Mouse (Mus musculus) MEL (cell line): ENCODE data around the gene Arhgap29. TPM values are rescaled to one million over a fixed set of nuclear protein-coding genes. Genes with fewer than 3 reads are reported as not detected.

Experiments
- DNase-seq: peaks from one replicate; pipeline ENCODE4 v3.0.0; 2011; ENCODE audit warnings: low read depth, low spot score
- H3K27ac ChIP-seq: 2 replicates; pipeline ENCODE4 v1.5.1; 2012; ENCODE audit warnings: low read depth, mild to moderate bottlenecking, control low read depth, low read length, moderate library complexity; ENCODE audit not compliant: control insufficient read depth
- H3K27me3 ChIP-seq, 2 experiments: fragments of 150-350 bp in 1 of 2; sonication (generic) in 1 of 2; 2 replicates each; pipeline ENCODE4 v1.6.1; 2012; ENCODE audit warnings: low read length in 2 of 2, mild to moderate bottlenecking in 2 of 2, improper control_type of control experiment in 1 of 2, moderate library complexity in 1 of 2; ENCODE audit not compliant: insufficient read depth in 2 of 2, control insufficient read depth in 1 of 2
- H3K36me3 ChIP-seq, 2 experiments: 2 replicates each; pipeline ENCODE4 v1.6.1; 2012 to 2014; ENCODE audit warnings: low read length in 2 of 2, improper control_type of control experiment in 1 of 2, inconsistent platforms in 1 of 2, mild to moderate bottlenecking in 1 of 2; ENCODE audit not compliant: insufficient read depth in 2 of 2, control insufficient read depth in 1 of 2
- H3K4me1 ChIP-seq, 2 experiments: fragments of 150-350 bp in 1 of 2; sonication (generic) in 1 of 2; 2 replicates each; pipeline ENCODE4 v1.6.1; 2012; ENCODE audit warnings: low read length in 2 of 2, improper control_type of control experiment in 1 of 2, mild to moderate bottlenecking in 1 of 2; ENCODE audit not compliant: insufficient read depth in 2 of 2, control insufficient read depth in 1 of 2
- H3K4me3 ChIP-seq, 2 experiments: fragments of 150-350 bp in 1 of 2; sonication (generic) in 1 of 2; 2 replicates each; pipeline ENCODE4 v1.5.1; 2012; ENCODE audit warnings: low read depth in 2 of 2, low read length in 2 of 2, mild to moderate bottlenecking in 2 of 2, moderate library complexity in 2 of 2, control low read depth in 1 of 2, improper control_type of control experiment in 1 of 2; ENCODE audit not compliant: control insufficient read depth in 1 of 2, insufficient read depth in 1 of 2
- H3K79me2 ChIP-seq: 2 replicates; pipeline ENCODE4 v1.6.1; 2012; ENCODE audit warnings: mild to moderate bottlenecking, low read length, moderate library complexity; ENCODE audit not compliant: control insufficient read depth, poor library complexity, insufficient read depth
- H3K9ac ChIP-seq: 2 replicates; pipeline ENCODE4 v1.6.1; 2012; ENCODE audit warnings: low read depth, mild to moderate bottlenecking, control low read depth, low read length, moderate library complexity; ENCODE audit not compliant: control insufficient read depth, poor library complexity, severe bottlenecking
- H3K9me3 ChIP-seq: fragments of 150-350 bp; sonication (generic); replicated peaks from 2 replicates; pipeline ENCODE4 v1.6.1; 2012; ENCODE audit warnings: mild to moderate bottlenecking, low read length, improper control_type of control experiment, moderate library complexity; ENCODE audit not compliant: insufficient read depth
- CHD1 ChIP-seq: IDR thresholded peaks from 2 replicates; pipeline ENCODE4 v1.6.1; 2012; ENCODE audit warnings: low read depth, mild to moderate bottlenecking, inconsistent platforms, low read length, improper control_type of control experiment
- CHD2 ChIP-seq: IDR thresholded peaks from 2 replicates; pipeline ENCODE4 v1.6.1; 2011; ENCODE audit warnings: low read length, improper control_type of control experiment
- CTCF ChIP-seq, 3 experiments: IDR thresholded peaks in 2 of 3; conservative IDR thresholded peaks in 1 of 3; 2 replicates each; pipeline ENCODE4 v1.5.1; 2011 to 2012; ENCODE audit warnings: low read length in 3 of 3, low read depth in 2 of 3, mild to moderate bottlenecking in 2 of 3, improper control_type of control experiment in 1 of 3, inconsistent platforms in 1 of 3, mixed read lengths in 1 of 3, moderate library complexity in 1 of 3; ENCODE audit not compliant: control insufficient read depth in 1 of 3, insufficient read depth in 1 of 3, poor library complexity in 1 of 3, severe bottlenecking in 1 of 3
- ETS1 ChIP-seq: IDR thresholded peaks from 2 replicates; pipeline ENCODE4 v1.6.1; 2012; ENCODE audit warnings: low read depth, mild to moderate bottlenecking, inconsistent platforms, low read length, improper control_type of control experiment, moderate library complexity
- GABPA ChIP-seq: IDR thresholded peaks from 2 replicates; pipeline ENCODE4 v1.6.1; 2012; ENCODE audit warnings: low read depth, mild to moderate bottlenecking, inconsistent platforms, low read length, improper control_type of control experiment, moderate library complexity
- GATA1 ChIP-seq: IDR thresholded peaks from 2 replicates; pipeline ENCODE4 v1.6.1; 2011; ENCODE audit warnings: low read depth, low read length, improper control_type of control experiment
- HCFC1 ChIP-seq: IDR thresholded peaks from 2 replicates; pipeline ENCODE4 v1.6.1; 2012; ENCODE audit warnings: low read depth, mild to moderate bottlenecking, inconsistent platforms, low read length, improper control_type of control experiment, moderate library complexity
- JUND ChIP-seq: IDR thresholded peaks from 2 replicates; pipeline ENCODE4 v1.6.1; 2011; ENCODE audit warnings: low read depth, mild to moderate bottlenecking, improper control_type of control experiment, low read length
- KAT2A ChIP-seq: conservative IDR thresholded peaks from 2 replicates; pipeline ENCODE4 v1.6.1; 2012; ENCODE audit warnings: low read depth, low read length, improper control_type of control experiment, inconsistent platforms
- MEF2A ChIP-seq: IDR thresholded peaks from 2 replicates; pipeline ENCODE4 v1.6.1; 2014; ENCODE audit warnings: low read depth, mild to moderate bottlenecking, inconsistent platforms, low read length, improper control_type of control experiment; ENCODE audit not compliant: poor library complexity, insufficient replicate concordance, severe bottlenecking; ENCODE audit errors: extremely low read depth
- MYB ChIP-seq: IDR thresholded peaks from 2 replicates; pipeline ENCODE4 v1.6.1; 2011; ENCODE audit warnings: mild to moderate bottlenecking, low read depth, low read length, improper control_type of control experiment
- MYC ChIP-seq: IDR thresholded peaks from 2 replicates; pipeline ENCODE4 v1.6.1; 2011; ENCODE audit warnings: low read depth, mild to moderate bottlenecking, low read length, improper control_type of control experiment, moderate library complexity
- NELFE ChIP-seq: IDR thresholded peaks from 2 replicates; pipeline ENCODE4 v1.6.1; 2011; ENCODE audit warnings: low read depth, low read length, improper control_type of control experiment
- NRF1 ChIP-seq: IDR thresholded peaks from 2 replicates; pipeline ENCODE4 v1.6.1; 2014; ENCODE audit warnings: low read depth, mild to moderate bottlenecking, inconsistent platforms, low read length, improper control_type of control experiment, moderate library complexity; ENCODE audit not compliant: poor library complexity, insufficient read depth, severe bottlenecking
- POLR2AphosphoS2 ChIP-seq: IDR thresholded peaks from 2 replicates; pipeline ENCODE4 v1.6.1; 2011; ENCODE audit warnings: low read length, improper control_type of control experiment
- POLR2AphosphoS5 ChIP-seq: IDR thresholded peaks from 2 replicates; pipeline ENCODE4 v1.6.1; 2012; ENCODE audit warnings: low read depth, borderline replicate concordance, mild to moderate bottlenecking, inconsistent platforms, low read length, moderate library complexity, mixed read lengths
- RAD21 ChIP-seq: IDR thresholded peaks from 2 replicates; pipeline ENCODE4 v1.6.1; 2011; ENCODE audit warnings: mild to moderate bottlenecking, low read depth, low read length, improper control_type of control experiment
- RCOR1 ChIP-seq: IDR thresholded peaks from 2 replicates; pipeline ENCODE4 v1.6.1; 2012; ENCODE audit warnings: low read depth, mild to moderate bottlenecking, inconsistent platforms, low read length, improper control_type of control experiment
- SIN3A ChIP-seq: IDR thresholded peaks from 2 replicates; pipeline ENCODE4 v1.6.1; 2012; ENCODE audit warnings: low read length, improper control_type of control experiment, inconsistent platforms
- SMC3 ChIP-seq: IDR thresholded peaks from 2 replicates; pipeline ENCODE4 v1.6.1; 2011; ENCODE audit warnings: low read depth, low read length, improper control_type of control experiment
- TBP ChIP-seq: IDR thresholded peaks from 2 replicates; pipeline ENCODE4 v1.8.0; 2011; ENCODE audit warnings: low read depth, low read length, improper control_type of control experiment
- TCF12 ChIP-seq: IDR thresholded peaks from 2 replicates; pipeline ENCODE4 v1.6.1; 2014; ENCODE audit warnings: low read depth, mild to moderate bottlenecking, inconsistent platforms, low read length, improper control_type of control experiment, moderate library complexity
- UBTF ChIP-seq: IDR thresholded peaks from 2 replicates; pipeline ENCODE4 v1.6.1; 2012; ENCODE audit warnings: low read depth, mild to moderate bottlenecking, inconsistent platforms, low read length, improper control_type of control experiment, moderate library complexity, borderline replicate concordance; ENCODE audit not compliant: insufficient read depth
- polyA plus RNA-seq, 2 experiments: library from polyadenylated mRNA; stranded (reverse) in 1 of 2; unstranded in 1 of 2; fragments of >175 nt in 1 of 2; fragments of >200 nt in 1 of 2; gene quantifications; 2 replicates each; pipeline versions ENCODE4 v1.2.1 to v1.2.4; 2012; ENCODE audit warnings: low replicate concordance in 2 of 2, low read depth in 1 of 2; ENCODE audit not compliant: insufficient read length in 2 of 2, insufficient read depth in 1 of 2, missing spikeins in 1 of 2
- total RNA-seq: library from RNA; depleted of rRNA; stranded (reverse); fragments of 300-350 nt; gene quantifications from 2 replicates; pipeline ENCODE4 v1.2.3, GENCODE M21; 2012

The Arhgap29 gene
- total and polyA plus RNA-seq, 3 experiments: 0.19 to 0.23 TPM; not detected in 1

DNA sequence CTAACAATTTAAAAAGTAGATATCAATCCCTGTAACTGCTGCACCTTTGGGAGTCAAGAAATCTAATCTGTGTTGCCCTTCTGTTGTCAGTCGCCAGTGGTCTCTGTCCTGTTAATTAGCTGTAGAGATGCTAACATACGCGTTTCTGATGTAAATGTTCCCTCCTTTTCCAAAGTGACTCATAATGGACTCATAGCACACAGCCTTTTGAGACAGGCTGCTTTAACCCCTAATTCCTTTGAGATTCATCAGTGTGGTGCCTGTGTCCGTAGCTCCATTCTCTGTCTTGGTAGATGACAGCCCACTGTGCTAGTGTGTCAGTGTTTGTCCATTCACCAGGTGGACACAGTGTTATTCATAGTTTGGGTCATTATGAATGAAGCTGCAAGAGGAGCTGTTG is 42.8 kb downstream of the Arhgap29 start:
- no peaks in the 10 kb centered on the region for H3K36me3 ChIP-seq
- no peak overlapping the region for H3K4me3 ChIP-seq
- H3K27ac ChIP-seq: no peak overlapping the region
- H3K4me1 ChIP-seq: no peaks in the 10 kb centered on the region
- no peak overlapping the region for H3K9ac ChIP-seq
- no peaks in the 10 kb centered on the region for H3K9me3 ChIP-seq
- DNase-seq: no peak
- no peak for TF ChIP-seq ETS1
- TF ChIP-seq POLR2AphosphoS2: no peak
- TF ChIP-seq HCFC1: no peak
- TF ChIP-seq NRF1: no peak
- TF ChIP-seq RCOR1: no peak
- no peak for TF ChIP-seq TCF12
- no peak for TF ChIP-seq MYB
- no peak for TF ChIP-seq CHD2
- no peak for TF ChIP-seq MYC
- TF ChIP-seq KAT2A: no peak
- no peak for TF ChIP-seq RAD21
- H3K27me3 ChIP-seq: no peaks in the 10 kb centered on the region
- H3K79me2 ChIP-seq: no peaks in the 10 kb centered on the region

DNA sequence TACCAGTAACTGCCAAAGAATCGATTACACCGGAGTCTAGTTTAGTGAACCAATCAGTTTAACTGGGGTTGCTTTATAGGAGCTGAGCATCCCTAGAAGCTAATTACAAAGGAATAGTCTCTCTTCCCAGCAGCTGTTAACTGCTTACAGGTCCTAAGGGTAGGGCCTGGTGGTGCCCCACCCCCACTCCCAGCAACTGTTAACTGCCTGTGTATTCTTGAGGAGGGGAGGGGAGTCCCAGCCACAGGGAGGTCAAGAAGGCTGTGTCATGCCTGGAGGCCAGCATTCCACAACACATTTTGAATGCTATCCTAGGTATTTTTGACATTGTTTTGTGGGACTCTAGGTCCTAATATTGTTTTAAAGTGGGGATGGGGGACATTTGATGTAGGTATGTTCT is 47.6 kb downstream of the Arhgap29 start:
- H3K79me2 ChIP-seq: no peaks in the 10 kb centered on the region

More for the DNA sequence above, 47.6 kb downstream of the Arhgap29 start:
- Histone ChIP-seq H3K27ac (no peak overlapping the region), H3K36me3 (no peaks in the 10 kb centered on the region), H3K9ac (no peak overlapping the region), H3K4me1 (no peaks in the 10 kb centered on the region), H3K9me3 (no peaks in the 10 kb centered on the region), H3K4me3 (no peak overlapping the region), H3K27me3 (no peaks in the 10 kb centered on the region)
- DNase-seq: no peak
- no peak for TF ChIP-seq POLR2AphosphoS5
- no peak for TF ChIP-seq RAD21
- TF ChIP-seq SMC3: no peak
- TF ChIP-seq TCF12: no peak
- TF ChIP-seq GATA1: no peak
- TF ChIP-seq UBTF: no peak
- no peak for TF ChIP-seq TBP
- TF ChIP-seq CTCF (IDR thresholded peaks at IDR 0.05 in 2 of 3, conservative IDR thresholded peaks at IDR 0.05 in 1 of 3; ENCODE audit: control insufficient read depth in 1 of 3, insufficient read depth in 1 of 3, low read depth in 2 of 3, low read length in 3 of 3, poor library complexity in 1 of 3, severe bottlenecking in 1 of 3): no peak
- TF ChIP-seq HCFC1: no peak
- TF ChIP-seq SIN3A: no peak
- no peak for TF ChIP-seq ETS1
- no peak for TF ChIP-seq MEF2A
- no peak for TF ChIP-seq CHD1
- TF ChIP-seq KAT2A: no peak
- TF ChIP-seq NELFE: no peak
- no peak for TF ChIP-seq GABPA
- TF ChIP-seq JUND: no peak
